Mouse (Mus musculus) gonadal fat pad, adult 2 months (tissue): ENCODE data around the gene Eif4enif1. TPM values are rescaled to one million over a fixed set of nuclear protein-coding genes. Genes with fewer than 3 reads are reported as not detected.

Source experiments
- polyA plus RNA-seq: library from polyadenylated mRNA; depleted of rRNA; stranded (reverse); fragments of >200 nt; gene quantifications from 2 replicates; pipeline ENCODE4 v1.2.3, GENCODE M21; 2012; rRNA removed

Eif4enif1 gene
- polyA plus RNA-seq, 1 experiment, result 47.3 TPM

Other genes with a start within 250 kb of the Eif4enif1 start
- 34.6 and 43.8 TPM in 2 replicates for gene Sfi1, start 8.9 kb upstream of the Eif4enif1 start, polyA plus RNA-seq
- 27.0 and 30.3 TPM in 2 replicates for gene Drg1, start 64.0 kb downstream of the Eif4enif1 start, polyA plus RNA-seq
- 43.8 and 57.4 TPM in 2 replicates for gene Patz1, start 86.5 kb downstream of the Eif4enif1 start, polyA plus RNA-seq
- gene Pik3ip1, start 128.0 kb downstream of the Eif4enif1 start, polyA plus RNA-seq, result 18.2 and 24.5 TPM in 2 replicates
- gene Limk2, start 206.8 kb downstream of the Eif4enif1 start, polyA plus RNA-seq, result 71.3 and 75.6 TPM in 2 replicates
- gene Rnf185, start 250.0 kb downstream of the Eif4enif1 start, polyA plus RNA-seq, result 39.3 and 39.5 TPM in 2 replicates